Mouse (Mus musculus): ENCODE results near the gene Tigit. TPM values are rescaled to one million over a fixed set of nuclear protein-coding genes. Genes with fewer than 3 reads are reported as not detected.

Gene Tigit
- polyA plus RNA-seq, 1 experiment from 2014 or later = not detected

GRCm38 (mm10) chr16:43603591-43604141, 60.3 kb downstream of the Tigit start:
- Histone ChIP-seq H3K4me1 (peaks cover 11% of the 10 kb centered on the region), H3K9me3 (replicated peaks) (no peaks in the 10 kb centered on the region), H3K27me3 (ENCODE audit: low read depth, poor library complexity, severe bottlenecking) (0 out of 2 replicates have a peak, but pooled peaks cover 3% of the 10 kb centered on the region), H3K36me3 (no peaks in the 10 kb centered on the region), H3K4me3 (0 out of 2 replicates have a peak overlapping the region, but pooled peaks have one; percentile 13), H3K27ac (no peak overlapping the region)
- WGBS = 5% methylated on average over 9 of the region's 9 CpGs
- peak; percentile 49 for DNase-seq (ENCODE audit: low spot score)

- H3K27ac ChIP-seq = no peak overlapping the region
- WGBS = 76% methylated on average over 4 of the region's 4 CpGs
- no peak for DNase-seq (ENCODE audit: low spot score)
Measured at GRCm38 (mm10) chr16:43602573-43602972, 61.4 kb downstream of the Tigit start.

GRCm38 (mm10) chr16:43599707-43600106, 64.2 kb downstream of the Tigit start:
- Histone ChIP-seq H3K36me3 (no peaks in the 10 kb centered on the region), H3K9me3 (replicated peaks) (no peaks in the 10 kb centered on the region), H3K27me3 (ENCODE audit: low read depth, poor library complexity, severe bottlenecking) (0 out of 2 replicates have a peak, but pooled peaks cover 3% of the 10 kb centered on the region), H3K4me3 (no peak overlapping the region), H3K27ac (no peak overlapping the region), H3K4me1 (peaks cover 11% of the 10 kb centered on the region)
- DNase-seq (ENCODE audit: low spot score) = no peak
- whole genome bisulfite sequencing = 87% methylated on average over 2 of the region's 2 CpGs

More at GRCm38 (mm10) chr16:43602573-43602972, 61.4 kb downstream of the Tigit start:
- Histone ChIP-seq H3K4me1 (peaks cover 11% of the 10 kb centered on the region), H3K9me3 (replicated peaks) (no peaks in the 10 kb centered on the region), H3K36me3 (no peaks in the 10 kb centered on the region), H3K27me3 (ENCODE audit: low read depth, poor library complexity, severe bottlenecking) (0 out of 2 replicates have a peak, but pooled peaks cover 3% of the 10 kb centered on the region), H3K4me3 (no peak overlapping the region)

MicroRNA genes within 50 kb of the gene (microRNA counts, 519-probe panel; counts per million panel counts)
- 684 counts per million, percentile 72 among the panel's probes with 10 or more counts for microRNA mmu-miR-568

Small RNAs within 50 kb of the gene (microRNA-seq; reads per million reads assigned to microRNA genes)
- gene Mir568 = not detected

Other genes with a start within 250 kb of the Tigit start
- not detected in 2 replicates for gene Drd3, start 89.9 kb upstream of the Tigit start, polyA plus RNA-seq (2016; fragmentation: Nextera tagmentation; extraction: Ambion mirVana)
- 13.9 and 14.8 TPM in 2 replicates for gene Ccdc191, start 225.7 kb upstream of the Tigit start, polyA plus RNA-seq (2016; fragmentation: Nextera tagmentation; extraction: Ambion mirVana)

All from limb, embryonic 10.5 days (tissue).